Mouse (Mus musculus) lung, postnatal 36 days (tissue): ENCODE data around the gene Tbc1d9b.
"Not testable (repeated sequence)": the region's sequence is repeated elsewhere in the genome, so short reads cannot be mapped to it uniquely, and the experiment has no call there.

Experiments
- DNase-seq: peaks from one replicate; pipeline ENCODE4 v3.0.0; 2022; ENCODE audit warnings: mixed read lengths

Gene Tbc1d9b

DNA sequence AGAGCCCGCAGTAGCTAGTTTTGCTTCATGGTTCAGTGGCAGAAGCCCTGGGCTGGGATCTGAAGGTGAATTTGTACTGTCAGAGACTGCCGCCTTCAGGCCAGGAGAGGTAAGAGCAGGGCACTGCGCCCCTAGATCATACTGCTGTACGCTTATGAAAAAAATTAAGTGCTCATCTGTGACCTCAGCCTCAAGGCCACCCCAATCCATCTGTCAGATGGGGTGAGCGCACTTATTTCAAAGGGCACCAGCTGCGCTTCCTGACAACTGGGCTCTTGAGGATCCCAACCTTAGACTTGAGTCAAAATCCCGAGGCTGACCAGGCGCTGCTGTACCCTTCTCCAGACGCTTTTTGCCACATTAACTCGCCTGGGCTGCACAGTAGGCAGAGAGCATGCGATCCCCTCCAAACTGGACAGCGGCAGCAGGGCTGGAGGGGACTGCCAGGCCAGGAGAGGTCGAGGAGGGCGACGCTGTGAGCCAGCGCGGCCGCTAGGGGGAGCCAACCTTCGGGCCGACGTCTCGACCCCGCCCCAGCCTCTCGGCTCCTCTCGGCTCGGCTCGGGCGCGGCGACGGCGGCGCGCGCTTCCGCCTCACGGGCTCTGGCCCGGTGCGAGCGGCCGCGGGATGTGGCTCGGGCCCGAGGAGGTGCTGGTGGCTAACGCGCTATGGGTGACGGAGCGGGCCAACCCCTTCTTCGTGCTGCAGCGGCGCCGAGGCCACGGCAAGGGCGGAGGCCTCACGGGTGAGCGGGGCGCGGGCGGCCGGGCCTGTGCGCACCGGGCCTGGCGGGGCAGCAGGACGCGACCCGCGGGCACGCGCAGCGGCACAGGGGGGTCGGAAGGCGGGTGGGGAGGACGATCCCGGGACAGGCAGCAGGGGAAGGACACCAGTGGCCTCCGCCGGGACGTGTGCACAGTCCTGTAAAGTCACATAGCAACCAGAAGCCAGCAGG, at the start of gene Tbc1d9b:
Gene Tbc1d9b (plus strand): TSS at position 586 of the 956 bp plus-strand sequence.
- peak; percentile 92 for DNase-seq

DNA sequence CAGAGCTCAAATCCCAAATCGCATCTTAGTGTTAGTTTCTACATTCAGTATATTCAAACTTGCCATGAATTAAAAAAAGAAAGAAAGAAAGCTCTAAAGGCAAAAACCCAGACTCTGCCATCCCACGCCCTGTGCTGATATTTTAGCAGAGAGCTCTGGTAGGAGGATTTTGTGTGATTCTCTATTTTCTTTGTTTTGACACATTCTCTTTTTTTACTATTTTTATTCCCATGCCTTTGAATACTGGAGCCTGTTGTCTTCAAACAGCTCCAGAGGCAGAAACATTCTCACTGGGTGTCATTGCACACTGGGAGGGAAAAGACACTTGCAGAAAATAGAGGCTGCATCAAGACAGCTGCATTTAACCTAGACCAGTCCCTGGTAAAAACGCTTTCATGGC, 45.0 kb upstream of the Tbc1d9b start:
- no peak for DNase-seq

DNA sequence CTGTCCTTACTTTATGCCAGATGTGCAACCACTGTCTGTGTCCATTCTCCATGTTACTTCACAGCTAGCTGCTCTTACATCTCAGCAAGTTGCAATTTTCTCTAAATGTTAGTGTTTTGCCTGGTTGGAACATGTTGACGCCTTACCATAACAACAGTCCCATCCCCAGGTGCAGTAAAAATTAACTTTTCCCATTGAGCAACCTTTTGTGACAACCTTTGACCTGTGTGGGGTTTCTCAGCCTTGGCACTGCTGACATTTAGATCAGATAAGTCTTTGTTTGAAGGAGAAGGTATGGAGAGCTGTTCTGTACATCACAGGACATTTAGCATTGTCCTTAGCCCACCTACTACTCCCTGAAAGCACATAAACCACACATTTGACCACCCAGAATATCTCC, 41.4 kb upstream of the Tbc1d9b start:
- no peak for DNase-seq

DNA sequence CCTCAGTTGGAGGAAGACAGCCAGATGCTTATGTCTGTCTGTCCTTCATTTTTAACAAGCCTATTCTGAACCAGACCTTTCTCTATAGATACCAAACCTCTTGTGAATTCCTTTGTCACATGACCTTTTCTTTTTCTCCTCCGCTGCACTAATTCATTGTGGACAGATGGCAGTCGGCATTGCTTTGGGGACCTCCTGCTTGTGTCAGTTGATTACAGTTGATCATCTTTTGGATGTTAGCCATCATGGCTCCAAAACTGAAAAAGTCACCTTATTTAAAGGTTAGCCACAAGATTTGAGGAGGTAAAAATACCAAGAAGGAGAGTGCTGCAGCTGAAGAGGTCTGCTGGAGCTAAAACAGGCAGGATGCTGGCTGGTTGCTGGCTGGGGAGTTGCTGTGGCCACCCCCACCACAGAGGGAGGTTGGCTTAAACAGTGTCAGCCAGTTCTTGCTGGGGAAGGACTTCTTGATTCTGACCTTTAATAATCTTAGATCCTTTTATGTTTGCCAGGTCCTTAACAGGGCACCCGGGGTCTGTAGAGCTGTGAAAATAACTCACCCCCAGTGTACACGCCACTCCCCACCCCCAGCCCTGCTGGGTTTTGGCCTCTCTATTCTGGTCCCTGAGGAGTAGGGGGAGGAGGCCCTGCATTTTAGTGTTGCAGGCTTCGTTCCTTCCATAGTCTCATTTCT, 40.1 kb upstream of the Tbc1d9b start:
- DNase-seq, result no peak

DNA sequence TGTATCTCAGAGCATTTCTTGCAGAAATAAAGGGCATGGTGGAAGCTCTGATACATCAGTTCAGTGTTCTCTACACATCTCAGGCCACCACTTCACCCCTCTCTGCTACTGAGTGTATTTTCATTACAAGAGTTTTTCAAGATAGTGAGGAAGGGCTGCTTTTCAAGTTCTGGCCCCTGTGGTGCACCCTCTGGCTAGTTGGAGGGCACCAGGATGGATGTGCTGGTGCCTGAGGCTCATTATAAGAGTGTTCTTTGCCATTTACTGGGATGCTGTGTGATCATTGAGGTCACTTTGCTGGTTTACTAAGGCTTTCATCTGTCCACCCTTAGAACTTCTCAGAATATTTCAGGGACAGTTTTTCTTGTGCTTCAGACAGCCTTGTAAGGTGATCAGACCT, 39.5 kb upstream of the Tbc1d9b start:
- no peak for DNase-seq

DNA sequence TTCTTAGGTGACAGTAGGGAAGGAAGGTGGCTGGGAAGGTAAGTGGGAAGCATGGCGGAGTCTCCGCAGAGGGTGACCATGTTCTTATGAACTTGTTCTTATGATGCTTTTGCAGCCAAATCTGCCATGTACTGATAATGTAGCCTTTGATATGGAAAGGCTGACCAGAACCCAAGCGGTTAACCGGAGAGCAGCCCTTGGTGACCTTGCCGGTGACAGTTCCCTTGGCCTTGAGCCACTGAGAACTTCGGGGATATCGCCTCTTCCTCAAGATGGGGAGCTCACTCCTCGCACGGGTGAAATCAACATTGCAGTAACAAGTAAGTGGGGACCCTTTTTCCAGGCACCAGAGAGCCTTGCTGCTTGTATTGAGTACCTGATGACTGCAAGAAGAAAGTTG, 35.5 kb upstream of the Tbc1d9b start:
- DNase-seq, result no peak

DNA sequence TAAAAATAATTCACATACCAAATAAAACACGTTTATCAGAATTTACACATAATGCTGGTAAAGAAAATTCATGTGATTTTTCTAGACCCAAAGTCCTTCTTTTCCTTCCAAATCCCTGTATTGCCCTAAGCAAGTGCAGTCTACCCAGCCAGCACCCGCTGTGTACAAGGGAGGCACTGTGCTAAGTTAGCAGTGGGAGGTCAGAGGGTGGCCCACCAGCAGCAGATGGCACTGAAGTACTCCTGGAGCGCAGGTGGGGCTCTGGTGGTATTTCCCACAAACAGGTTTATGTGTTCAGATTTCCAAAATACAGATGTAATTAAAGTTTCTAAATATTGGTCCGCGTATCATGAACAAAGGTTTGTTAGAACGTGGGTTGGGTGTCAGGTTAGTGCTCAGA, 34.1 kb upstream of the Tbc1d9b start:
- DNase-seq, result no peak

DNA sequence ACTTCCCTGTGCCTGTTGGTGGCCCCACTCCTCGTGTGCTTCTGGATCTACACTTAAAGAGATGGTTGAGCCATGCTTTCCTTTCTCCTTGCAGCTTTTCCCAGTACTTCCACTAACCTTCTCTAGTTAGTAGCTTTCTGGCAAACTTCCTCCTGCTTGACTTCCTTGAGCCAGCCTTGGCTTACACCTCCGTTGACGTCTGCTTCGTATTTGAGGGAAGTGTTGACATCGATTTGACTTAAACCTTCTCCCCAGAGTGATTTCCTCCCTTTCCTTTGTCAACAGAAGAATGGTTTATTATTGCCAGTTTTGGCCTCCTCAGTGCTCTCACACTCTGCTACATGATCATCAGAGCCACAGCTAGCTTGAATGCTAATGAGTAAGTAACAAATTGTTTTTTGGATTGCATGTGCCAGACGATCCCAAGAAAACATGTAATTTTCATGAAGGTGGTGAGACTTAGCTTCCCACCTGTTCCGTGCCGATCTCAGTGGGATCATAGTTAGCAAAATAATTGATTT, 32.2 kb upstream of the Tbc1d9b start:
- peak; percentile 16 for DNase-seq

DNA sequence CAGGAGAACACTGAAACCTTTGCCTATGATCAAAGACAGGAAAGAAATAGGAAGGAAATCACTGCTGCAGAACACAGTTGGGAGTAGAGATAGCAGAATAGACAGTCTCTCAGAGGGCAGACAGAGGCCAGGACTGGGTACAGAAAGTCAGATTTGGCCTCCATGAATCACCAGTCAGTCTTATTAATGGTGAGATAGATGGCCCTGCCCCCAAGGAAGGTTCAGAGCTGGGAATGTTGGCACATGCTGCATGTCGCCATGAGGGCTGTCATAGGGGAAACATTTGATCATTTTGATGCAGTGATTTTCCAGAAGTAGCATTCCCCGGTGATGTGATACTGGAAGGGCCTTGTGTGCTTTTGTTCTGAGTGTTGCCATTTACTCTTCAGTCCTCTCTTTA, 31.5 kb upstream of the Tbc1d9b start:
- no peak for DNase-seq

DNA sequence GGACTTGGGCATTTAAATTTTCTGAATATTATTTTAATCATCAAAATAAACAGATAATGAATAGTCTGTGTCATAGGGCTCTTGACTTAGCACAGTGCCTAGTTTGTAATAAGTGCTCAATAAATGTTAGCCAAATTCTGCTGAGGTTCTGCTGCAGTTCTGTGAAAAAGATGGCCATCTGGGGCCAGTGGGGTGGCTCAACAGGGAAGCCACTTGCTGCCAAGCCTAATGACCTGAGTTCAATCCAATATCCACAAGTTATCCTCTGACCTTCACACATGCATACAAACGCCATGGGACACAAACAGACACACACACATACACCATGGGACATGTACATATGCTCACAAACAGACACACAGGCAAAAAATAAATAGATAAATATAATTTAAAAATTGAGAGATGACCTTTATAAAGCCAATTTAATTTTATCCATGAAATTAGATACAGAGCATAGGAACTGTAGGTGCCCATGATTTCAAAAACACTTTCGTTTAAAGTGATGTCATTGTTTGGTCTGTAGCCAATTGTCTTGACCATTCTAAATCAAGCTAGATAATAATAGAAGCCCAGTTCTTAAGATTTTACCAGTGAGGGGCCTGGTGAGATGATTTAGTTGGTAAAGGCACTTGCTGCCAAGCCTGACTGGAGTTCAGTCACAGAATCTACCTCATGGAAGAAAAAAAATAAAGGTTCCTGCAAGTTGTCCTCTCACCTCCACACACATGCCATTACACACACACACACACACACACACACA, 30.5 kb upstream of the Tbc1d9b start:
- no peak for DNase-seq

DNA sequence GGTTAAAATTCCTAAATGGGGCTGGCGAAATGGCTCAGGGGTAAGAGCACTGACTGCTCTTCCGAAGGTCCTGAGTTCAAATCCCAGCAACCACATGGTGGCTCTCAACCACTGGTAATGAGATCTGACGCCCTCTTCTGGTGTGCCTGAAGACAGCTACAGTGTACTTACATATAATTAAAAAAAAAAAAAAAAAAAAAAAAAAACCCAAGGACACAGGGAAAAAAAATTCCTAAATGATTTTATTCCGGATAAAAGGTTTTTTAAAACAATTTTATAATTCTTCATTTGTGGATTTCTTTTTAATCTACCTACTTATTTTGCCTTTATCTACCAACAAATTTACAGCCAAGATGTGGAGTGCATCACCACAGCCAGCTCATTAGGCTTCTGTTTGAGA, 29.2 kb upstream of the Tbc1d9b start:
- DNase-seq, result not testable (repeated sequence)

DNA sequence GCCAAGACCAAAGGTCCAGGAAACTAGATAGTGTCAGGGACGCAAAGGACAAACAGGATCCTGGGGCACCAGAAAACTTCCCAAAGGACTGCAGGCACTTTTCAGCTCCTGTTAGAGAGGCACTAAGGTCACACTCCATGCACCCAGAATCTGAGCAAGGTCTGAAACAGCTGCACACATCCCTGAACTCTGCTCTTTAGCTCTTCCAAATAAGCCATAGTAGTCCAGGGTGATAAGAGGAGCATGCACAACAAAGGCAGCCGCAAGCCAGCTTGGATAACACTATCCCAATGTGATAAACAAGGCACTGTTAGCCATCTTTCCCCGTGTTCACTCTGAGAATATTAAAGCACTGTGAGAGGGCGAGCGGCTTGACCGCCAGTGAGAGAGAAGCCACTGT, 27.2 kb upstream of the Tbc1d9b start:
- no peak for DNase-seq

DNA sequence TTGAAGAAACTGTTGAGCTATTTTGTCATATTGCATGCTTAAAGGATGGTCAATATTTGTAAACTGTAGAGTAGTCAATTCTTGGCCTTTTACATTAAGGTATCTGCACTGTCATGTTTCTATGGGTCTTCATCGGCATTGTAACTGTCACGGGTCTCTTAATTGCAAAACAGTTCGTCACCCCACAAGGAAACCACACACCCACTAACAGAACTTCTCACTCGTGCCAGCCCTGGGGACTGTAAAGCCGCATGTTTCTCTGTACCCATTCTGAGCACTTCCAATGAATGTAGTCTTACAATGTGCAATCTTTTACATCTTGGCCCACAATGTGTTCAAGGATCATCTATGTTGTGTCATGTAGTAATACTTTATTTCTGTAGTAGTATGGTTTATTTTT, 26.0 kb upstream of the Tbc1d9b start:
- DNase-seq, result peak; percentile 10

DNA sequence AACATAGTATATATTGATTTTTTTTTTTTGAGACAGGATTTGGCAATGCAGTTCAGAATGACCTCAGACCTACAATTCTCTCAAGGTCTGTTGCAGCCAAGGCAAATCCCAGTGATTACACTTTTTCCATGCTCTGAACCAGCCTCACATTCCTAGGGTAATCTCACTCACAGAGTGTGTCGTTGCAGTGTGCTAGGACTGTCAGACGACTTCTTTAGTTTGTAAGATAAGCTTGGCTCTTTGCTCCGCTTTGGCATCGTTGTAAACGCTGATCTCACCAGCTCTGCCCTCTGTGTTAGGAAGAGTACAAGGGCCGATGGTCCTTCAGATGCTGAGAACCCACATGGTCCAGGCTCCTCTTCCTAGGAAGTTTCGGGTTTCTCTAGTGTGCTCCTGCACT, 25.2 kb upstream of the Tbc1d9b start:
- no peak for DNase-seq

DNA sequence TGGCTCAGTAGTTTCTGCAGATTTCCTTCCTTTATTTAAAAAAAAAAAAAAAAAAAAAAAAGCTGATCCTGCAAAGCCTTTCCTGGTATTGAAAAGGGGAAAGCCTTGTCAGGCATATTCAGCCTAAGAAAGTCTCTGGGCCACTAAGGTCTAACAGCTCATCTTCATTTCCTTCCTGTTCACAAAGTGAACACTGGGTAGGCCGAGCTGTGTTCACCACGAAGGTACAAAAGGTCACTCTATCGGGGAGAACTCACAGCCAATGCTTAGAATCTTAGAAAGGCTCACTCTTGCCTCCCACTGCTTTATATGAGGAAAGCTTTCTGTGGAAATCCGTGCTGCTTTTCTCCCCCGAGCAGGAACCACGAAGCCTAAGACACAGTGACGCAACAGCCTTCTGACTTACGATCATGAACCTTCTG, 22.4 kb upstream of the Tbc1d9b start:
- peak; percentile 34 for DNase-seq

DNA sequence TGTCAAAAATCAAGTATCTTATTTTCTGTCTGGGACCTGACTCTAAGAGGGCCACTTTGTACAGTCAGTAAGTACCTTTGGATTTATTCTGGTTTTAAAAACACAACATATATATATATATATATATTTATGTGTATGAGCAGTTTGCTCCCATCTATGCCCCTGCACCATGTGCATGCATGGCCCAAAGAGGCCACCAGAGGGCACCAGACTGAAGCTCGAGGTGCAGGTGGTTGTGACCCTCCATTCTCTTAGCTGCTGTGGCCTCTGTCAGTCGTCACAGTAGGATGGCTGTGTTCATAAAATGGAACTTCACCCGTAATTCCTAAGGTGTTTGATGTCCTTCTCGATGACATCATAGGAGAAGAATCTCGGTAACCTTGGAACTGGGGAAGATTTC, 16.9 kb upstream of the Tbc1d9b start:
- peak; percentile 89 for DNase-seq

DNA sequence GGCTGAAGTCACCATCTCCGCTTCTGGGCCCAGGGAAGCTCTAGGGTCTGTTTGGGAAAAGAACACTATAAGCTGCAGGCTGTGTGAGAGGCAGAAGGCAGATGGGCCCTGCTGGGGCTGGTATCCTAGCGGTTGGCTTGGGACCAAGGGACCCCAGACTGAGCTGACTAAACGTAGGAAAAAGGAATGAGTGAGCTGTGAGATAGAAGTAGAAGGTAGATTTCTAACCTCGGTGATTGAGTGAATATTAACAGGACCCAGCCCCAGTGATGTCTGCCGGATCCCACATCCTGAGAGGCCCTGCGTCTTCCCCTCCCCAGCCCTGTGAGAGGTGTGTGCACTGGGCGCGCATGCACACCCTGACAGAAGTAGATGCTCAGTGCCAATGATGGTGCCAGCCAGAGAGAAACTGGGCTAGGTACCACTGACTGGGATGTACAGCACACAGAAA, 8.5 kb upstream of the Tbc1d9b start:
- DNase-seq, result no peak

DNA sequence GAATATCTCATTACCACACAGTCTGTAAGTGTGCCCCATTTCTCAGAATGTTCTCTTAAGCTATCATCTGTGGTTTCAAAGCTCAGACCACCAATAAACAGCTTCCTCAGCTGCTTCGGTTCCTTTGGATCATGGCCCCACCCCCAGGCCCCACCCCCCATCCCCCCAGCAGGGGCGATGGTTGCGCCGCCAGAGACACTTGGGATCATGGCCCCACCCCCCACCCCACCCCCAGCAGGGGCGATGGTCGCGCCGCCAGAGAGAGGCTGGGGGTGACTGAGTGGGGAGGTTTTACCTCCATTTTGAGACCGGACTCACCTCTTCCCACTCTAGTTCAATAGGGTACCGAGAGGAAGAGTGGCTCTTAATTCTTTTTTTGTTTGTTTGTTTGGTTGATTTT, 3.4 kb upstream of the Tbc1d9b start:
- DNase-seq, result no peak

DNA sequence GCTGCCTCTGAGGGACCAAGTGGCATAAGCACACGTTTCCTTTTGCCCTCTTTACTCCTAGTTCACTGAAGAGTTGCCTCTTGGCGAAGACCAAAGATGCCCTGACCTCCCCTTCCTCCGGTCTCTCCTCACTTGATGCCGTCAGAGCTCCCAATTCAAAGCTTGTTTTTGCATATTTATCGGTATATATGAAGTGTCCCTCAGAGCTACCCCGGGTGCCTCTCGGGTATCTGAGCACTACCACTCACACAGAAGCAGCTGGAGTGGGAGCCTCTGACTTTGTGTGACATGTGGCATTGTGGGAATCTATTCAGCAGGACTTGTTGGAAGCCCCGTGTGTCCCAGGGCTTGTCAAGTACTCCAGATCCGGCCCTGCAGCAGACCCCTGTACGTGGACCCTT, 605 bp downstream of the Tbc1d9b start:
- no peak for DNase-seq

DNA sequence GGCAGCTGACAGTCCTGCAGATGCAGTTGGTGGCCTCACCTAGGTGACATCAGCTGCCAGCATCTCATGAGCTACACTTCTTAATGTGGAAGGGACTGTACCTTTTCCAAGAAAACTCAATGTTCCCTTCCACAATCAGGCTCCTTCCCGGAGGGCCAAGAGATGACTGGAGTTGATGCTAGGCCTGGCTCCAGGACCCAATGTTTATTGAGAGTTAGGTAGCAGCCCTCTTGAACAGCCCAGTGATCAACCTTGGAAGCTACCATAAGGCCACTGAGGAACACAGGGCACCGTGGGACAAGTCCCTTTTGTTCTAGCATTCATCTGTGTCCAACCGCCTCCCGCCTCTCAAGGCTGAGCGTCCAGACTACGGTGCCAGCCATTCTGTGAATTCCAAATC, 1.1 kb downstream of the Tbc1d9b start:
- no peak for DNase-seq

DNA sequence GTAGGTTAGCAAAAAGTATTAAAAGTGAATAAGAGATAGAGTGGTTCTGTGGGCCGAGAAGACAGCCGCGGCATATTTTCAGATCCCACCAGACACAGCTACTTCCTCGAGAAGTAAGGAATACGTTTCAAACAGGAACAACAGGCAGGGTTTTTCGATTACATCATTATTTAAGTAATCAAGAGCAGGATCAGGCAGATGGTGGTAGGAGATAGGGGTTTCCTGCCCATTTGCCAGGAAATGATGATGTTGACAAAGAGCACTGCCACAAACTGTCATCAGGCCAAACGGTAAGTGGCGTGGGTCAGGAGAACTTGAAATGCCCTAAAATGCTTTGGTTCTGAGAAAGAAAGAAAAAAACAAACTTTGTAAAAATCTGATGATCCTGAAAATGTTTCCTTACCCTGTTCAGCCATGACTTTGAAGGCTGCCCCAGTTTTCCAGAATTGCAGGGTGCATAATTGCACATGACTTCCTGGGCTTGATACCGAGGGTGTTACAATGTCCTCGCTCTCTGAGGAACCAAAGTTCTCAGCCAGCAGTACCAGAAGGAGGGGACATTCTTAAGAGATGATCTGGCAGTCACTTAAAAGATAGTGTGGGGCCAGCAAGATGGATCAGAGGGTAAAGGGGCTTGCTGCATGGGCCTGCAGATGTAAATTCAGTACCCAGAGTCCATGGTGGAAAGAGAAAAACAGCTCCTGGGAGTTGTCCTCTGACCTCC, 3.1 kb downstream of the Tbc1d9b start:
- DNase-seq, result peak; percentile 68

DNA sequence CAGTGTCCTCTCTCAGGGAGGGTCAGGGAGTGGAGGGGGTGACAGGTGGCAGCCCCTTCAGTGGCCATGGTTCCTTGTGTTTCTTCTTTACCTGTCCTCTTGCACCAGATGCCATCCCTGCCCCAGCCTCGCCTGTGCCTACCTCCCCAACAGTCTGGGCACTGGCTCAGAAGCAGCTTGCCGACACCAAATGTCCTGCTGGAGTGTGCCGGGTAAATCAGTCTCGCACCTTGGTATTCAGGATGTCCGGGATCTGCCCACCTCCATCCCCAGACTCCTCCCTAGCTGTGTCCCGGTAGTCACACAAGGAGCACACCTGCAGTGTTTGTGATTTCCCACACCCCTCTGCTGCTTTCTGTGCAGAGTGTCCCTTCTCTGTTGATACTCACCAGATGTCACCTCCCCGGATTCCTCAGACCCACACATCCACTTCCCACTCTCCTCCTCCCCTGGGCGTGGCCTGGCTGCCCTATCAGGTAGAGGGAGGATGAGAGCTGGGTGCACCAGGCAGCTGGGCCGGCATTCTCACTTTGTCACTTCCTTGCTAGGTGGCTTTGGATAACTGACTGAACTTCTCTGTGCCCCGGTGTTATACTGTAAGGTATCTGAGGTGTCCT, 7.1 kb downstream of the Tbc1d9b start:
- no peak for DNase-seq
